Mouse (Mus musculus) left cerebral cortex, postnatal 14 days (tissue): ENCODE data around the gene D10Wsu102e. TPM values are rescaled to one million over a fixed set of nuclear protein-coding genes. Genes with fewer than 3 reads are reported as not detected.
"Not testable (repeated sequence)": the region's sequence is repeated elsewhere in the genome, so short reads cannot be mapped to it uniquely, and the experiment has no call there.

Experiments used
- DNase-seq, 2 experiments: peaks; one replicate each; pipeline ENCODE4 v3.0.0; 2021 to 2022; ENCODE audit warnings: low spot score in 2 of 2, mixed read lengths in 1 of 2
- intact Hi-C: fragments of 180-260 bp; cut with DNase I; formaldehyde crosslinking; loops from one replicate; pipeline ENCODE4 v1.15.1; 2025
- total RNA-seq, 2 experiments: library from RNA; stranded (reverse); gene quantifications; 2 replicates each; pipeline ENCODE4 v1.2.3; 2021

D10Wsu102e gene
- total RNA-seq, 2 experiments from 2014 or later = 2.5 to 2.9 TPM

- intact Hi-C loops = no loop called here
- DNase-seq = no peak
Measured at GRCm38 (mm10) chr10:83343828-83344685, 16.0 kb upstream of the D10Wsu102e start.

- intact Hi-C loops = no loop called here
Measured at GRCm38 (mm10) chr10:83345693-83346358, 14.2 kb upstream of the D10Wsu102e start.

GRCm38 (mm10) chr10:83346359-83346736, 13.7 kb upstream of the D10Wsu102e start:
- intact Hi-C loops = no loop called here
- DNase-seq = no peak

More at GRCm38 (mm10) chr10:83345693-83346358, 14.2 kb upstream of the D10Wsu102e start:
- no peak for DNase-seq

GRCm38 (mm10) chr10:83347494-83347893, 12.5 kb upstream of the D10Wsu102e start:
- no peak for DNase-seq
- intact Hi-C loops = no loop called here

- intact Hi-C loops = loop anchor here (10.0 kb wide), 1 partner anchor 446 kb away; no protein-coding TSS in a partner anchor
- DNase-seq = no peak
Measured at GRCm38 (mm10) chr10:83350689-83351088, 9.3 kb upstream of the D10Wsu102e start.

GRCm38 (mm10) chr10:83351779-83352178, 8.2 kb upstream of the D10Wsu102e start:
- not testable (repeated sequence) for DNase-seq
- intact Hi-C loops = loop anchor here (10.0 kb wide), 1 partner anchor 447 kb away; no protein-coding TSS in a partner anchor

GRCm38 (mm10) chr10:83353680-83354332, 6.2 kb upstream of the D10Wsu102e start:
- DNase-seq = peak in 1 of 2 experiments; percentile 13
- intact Hi-C loops = loop anchor here (10.0 kb wide), 1 partner anchor 449 kb away; no protein-coding TSS in a partner anchor

GRCm38 (mm10) chr10:83354333-83354719, 5.7 kb upstream of the D10Wsu102e start:
- intact Hi-C loops = loop anchor here (10.0 kb wide), 1 partner anchor 450 kb away; no protein-coding TSS in a partner anchor
- peak; percentile 15 to 21 for DNase-seq

- DNase-seq = no peak
- intact Hi-C loops = loop anchor here (10.0 kb wide), 1 partner anchor 452 kb away; no protein-coding TSS in a partner anchor
Measured at GRCm38 (mm10) chr10:83356416-83356815, 3.6 kb upstream of the D10Wsu102e start.

GRCm38 (mm10) chr10:83359451-83359850, 570 bp upstream of the D10Wsu102e start:
- intact Hi-C loops = loop anchor here (10.0 kb wide), 1 partner anchor 455 kb away; no protein-coding TSS in a partner anchor
- DNase-seq = no peak

- no peak for DNase-seq
Measured at GRCm38 (mm10) chr10:83360356-83360755, 335 bp downstream of the D10Wsu102e start.

GRCm38 (mm10) chr10:83361643-83362382, 1.8 kb downstream of the D10Wsu102e start:
- DNase-seq = peak; percentile 35 to 48
- intact Hi-C loops = loop anchor here (2.0 kb wide), 1 partner anchor 183 kb away; no protein-coding TSS in a partner anchor

More at GRCm38 (mm10) chr10:83360356-83360755, 335 bp downstream of the D10Wsu102e start:
- intact Hi-C loops = loop anchor here (2.0 kb wide), 1 partner anchor 184 kb away; no protein-coding TSS in a partner anchor

GRCm38 (mm10) chr10:83363451-83363850, 3.4 kb downstream of the D10Wsu102e start:
- no peak for DNase-seq
- intact Hi-C loops = no loop called here

- DNase-seq = no peak
- intact Hi-C loops = no loop called here
Measured at GRCm38 (mm10) chr10:83368918-83369317, 8.9 kb downstream of the D10Wsu102e start.

- intact Hi-C loops = no loop called here
- DNase-seq = no peak
Measured at GRCm38 (mm10) chr10:83374045-83374656, 14.1 kb downstream of the D10Wsu102e start.

- intact Hi-C loops, DNase-seq: not testable (repeated sequence)
Measured at GRCm38 (mm10) chr10:83375458-83375857, 15.4 kb downstream of the D10Wsu102e start.

- DNase-seq = no peak
- intact Hi-C loops = no loop called here
Measured at GRCm38 (mm10) chr10:83376911-83377682, 17.1 kb downstream of the D10Wsu102e start.
